Mouse (Mus musculus): ENCODE measurements around the gene Leprot.

- TF ChIP-seq CTCF (IDR thresholded peaks at IDR 0.05; ENCODE audit: extremely low read depth, insufficient read depth, low read length) (no peak), POLR2A (IDR thresholded peaks at IDR 0.05; ENCODE audit: extremely low read depth, insufficient read depth, low read length) (no peak)
Measured at GRCm38 (mm10) chr4:101646857-101647195, 692 bp upstream of the Leprot start.
